Mouse (Mus musculus) limb, embryonic 13.5 days (tissue): ENCODE data around the gene Fggy. TPM values are rescaled to one million over a fixed set of nuclear protein-coding genes. Genes with fewer than 3 reads are reported as not detected.

Experiments used
- ATAC-seq: fragments of 200-750 bp; cut with Nextera tagmentation; 2 replicates; pipeline ENCODE4 v1.8.0; 2017; ENCODE audit warnings: low read depth, moderate number of reproducible peaks, moderate TSS enrichment; ENCODE audit not compliant: low FRiP score
- H3K27ac ChIP-seq: fragments of 300-500 bp; sonication (generic); 2 replicates; pipeline ENCODE4 v1.5.1; 2015; ENCODE audit warnings: inconsistent platforms, mild to moderate bottlenecking, moderate library complexity
- H3K27me3 ChIP-seq: fragments of 300-500 bp; sonication (generic); 2 replicates; pipeline ENCODE4 v1.6.1; 2015; ENCODE audit warnings: mild to moderate bottlenecking, inconsistent platforms
- H3K36me3 ChIP-seq: fragments of 300-500 bp; sonication (generic); 2 replicates; pipeline ENCODE4 v1.6.1; 2015; ENCODE audit warnings: inconsistent platforms, mild to moderate bottlenecking, moderate library complexity
- H3K4me1 ChIP-seq: fragments of 300-500 bp; sonication (generic); 2 replicates; pipeline ENCODE4 v1.6.1; 2015; ENCODE audit warnings: inconsistent platforms
- H3K4me2 ChIP-seq: fragments of 300-500 bp; sonication (generic); replicated peaks from 2 replicates; pipeline ENCODE4 v1.6.1; 2015; ENCODE audit warnings: inconsistent platforms, mild to moderate bottlenecking, moderate library complexity
- H3K4me3 ChIP-seq: fragments of 300-500 bp; sonication (generic); 2 replicates; pipeline ENCODE4 v1.5.1; 2015; ENCODE audit warnings: moderate library complexity, mild to moderate bottlenecking, inconsistent platforms
- H3K9ac ChIP-seq: fragments of 300-500 bp; sonication (generic); 2 replicates; pipeline ENCODE4 v1.6.1; 2015; ENCODE audit warnings: mild to moderate bottlenecking, inconsistent platforms
- H3K9me3 ChIP-seq: fragments of 300-500 bp; sonication (generic); 2 replicates; pipeline ENCODE4 v1.6.1; 2016; ENCODE audit warnings: inconsistent platforms
- WGBS: fragments of 180-500 bp; shearing (Covaris S2); methylation state at CpG from one replicate; pipeline ENCODE4 v1.1.7; 2015; 5-methylcytosine and 5-hydroxymethylcytosine counted together
- polyA plus RNA-seq: library from polyadenylated mRNA; unstranded; fragments of >200 nt; fragmentation: Nextera tagmentation; extraction: Ambion mirVana; gene quantifications from 2 replicates; pipeline ENCODE4 v1.2.1, GENCODE M21; 2015

Gene Fggy
- polyA plus RNA-seq, 1 experiment from 2014 or later = 8.3 TPM

- Histone ChIP-seq H3K27me3 (no peaks in the 10 kb centered on the region), H3K4me2 (no peak overlapping the region), H3K27ac (no peak overlapping the region), H3K9ac (no peak overlapping the region), H3K4me3 (no peak overlapping the region), H3K9me3 (no peaks in the 10 kb centered on the region), H3K36me3 (no peaks in the 10 kb centered on the region), H3K4me1 (peaks cover 14% of the 10 kb centered on the region)
- WGBS = 75% methylated on average over 1 of the region's 1 CpGs
- no peak for ATAC-seq
Measured at GRCm38 (mm10) chr4:95709750-95710149, 152.4 kb downstream of the Fggy start.

GRCm38 (mm10) chr4:95712802-95713201 lies 155.5 kb downstream of the Fggy start:
- H3K9ac ChIP-seq = no peak overlapping the region
- H3K9me3 ChIP-seq = no peaks in the 10 kb centered on the region
- H3K27ac ChIP-seq = no peak overlapping the region
- peak; percentile 61; the same call in 1 of the 2 replicates for ATAC-seq
- H3K27me3 ChIP-seq = no peaks in the 10 kb centered on the region
- H3K4me2 ChIP-seq = no peak overlapping the region
- H3K4me1 ChIP-seq = peaks cover 14% of the 10 kb centered on the region
- H3K36me3 ChIP-seq = no peaks in the 10 kb centered on the region
- no peak overlapping the region for H3K4me3 ChIP-seq
- WGBS = 51% methylated on average over 1 of the region's 1 CpGs

- ATAC-seq = no peak
- no peaks in the 10 kb centered on the region for H3K27me3 ChIP-seq
- WGBS = 60% methylated on average over 3 of the region's 3 CpGs
- peaks cover 14% of the 10 kb centered on the region for H3K4me1 ChIP-seq
- no peaks in the 10 kb centered on the region for H3K36me3 ChIP-seq
- H3K9me3 ChIP-seq = no peaks in the 10 kb centered on the region
- no peak overlapping the region for H3K4me3 ChIP-seq
- no peak overlapping the region for H3K4me2 ChIP-seq
- no peak overlapping the region for H3K9ac ChIP-seq
- H3K27ac ChIP-seq = no peak overlapping the region
Measured at GRCm38 (mm10) chr4:95713271-95713670, 156.0 kb downstream of the Fggy start.

DNA sequence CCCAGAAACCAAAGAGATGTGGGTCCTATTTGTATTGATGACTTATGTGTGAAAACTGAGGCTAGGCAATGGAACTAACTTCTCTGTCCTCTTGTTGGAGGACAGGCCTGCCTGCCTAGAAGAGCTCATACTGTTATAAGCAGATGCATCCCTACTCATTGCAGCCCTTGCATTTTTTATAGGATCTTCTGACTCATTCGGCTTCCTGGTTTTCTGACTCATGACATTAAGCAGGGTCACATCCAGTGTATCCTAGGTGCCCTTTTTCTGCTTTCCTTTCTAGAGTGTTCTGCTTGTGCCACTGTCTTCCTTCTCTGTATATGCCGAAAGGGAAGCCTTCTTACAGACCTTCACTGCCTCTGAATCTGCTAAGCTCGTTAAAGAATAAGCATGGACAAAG lies 158.8 kb downstream of the Fggy start:
- H3K4me3 ChIP-seq = no peak overlapping the region
- H3K9me3 ChIP-seq = no peaks in the 10 kb centered on the region
- H3K4me1 ChIP-seq = peaks cover 14% of the 10 kb centered on the region
- WGBS = 84% methylated on average over 3 of the region's 3 CpGs
- no peaks in the 10 kb centered on the region for H3K36me3 ChIP-seq
- ATAC-seq = no peak
- no peak overlapping the region for H3K4me2 ChIP-seq
- H3K27ac ChIP-seq = no peak overlapping the region
- H3K9ac ChIP-seq = no peak overlapping the region
- no peaks in the 10 kb centered on the region for H3K27me3 ChIP-seq

DNA sequence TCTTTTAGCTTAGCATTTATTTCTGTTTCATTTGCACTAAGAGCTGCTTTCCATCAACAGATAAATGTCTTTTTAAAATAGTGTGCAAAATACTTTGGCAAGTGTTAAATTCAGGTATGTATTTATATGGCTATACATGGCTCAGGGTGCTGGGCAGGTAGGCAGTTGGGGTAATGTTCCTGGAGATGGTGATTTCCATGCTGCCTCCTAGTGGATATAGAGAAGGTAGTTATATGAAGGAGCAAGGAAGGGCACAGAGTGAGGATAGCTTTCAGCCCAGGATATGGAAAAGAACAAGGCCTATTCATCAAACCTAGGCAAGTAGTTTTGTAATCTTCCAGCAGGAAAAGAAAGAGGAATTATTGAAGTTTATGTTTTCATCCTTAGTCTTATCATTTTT lies 166.3 kb downstream of the Fggy start:
- H3K27ac ChIP-seq = no peak overlapping the region
- ATAC-seq = no peak
- no peaks in the 10 kb centered on the region for H3K4me1 ChIP-seq
- H3K27me3 ChIP-seq = no peaks in the 10 kb centered on the region
- H3K4me2 ChIP-seq = no peak overlapping the region
- H3K36me3 ChIP-seq = no peaks in the 10 kb centered on the region
- no peaks in the 10 kb centered on the region for H3K9me3 ChIP-seq
- no peak overlapping the region for H3K4me3 ChIP-seq
- no peak overlapping the region for H3K9ac ChIP-seq

DNA sequence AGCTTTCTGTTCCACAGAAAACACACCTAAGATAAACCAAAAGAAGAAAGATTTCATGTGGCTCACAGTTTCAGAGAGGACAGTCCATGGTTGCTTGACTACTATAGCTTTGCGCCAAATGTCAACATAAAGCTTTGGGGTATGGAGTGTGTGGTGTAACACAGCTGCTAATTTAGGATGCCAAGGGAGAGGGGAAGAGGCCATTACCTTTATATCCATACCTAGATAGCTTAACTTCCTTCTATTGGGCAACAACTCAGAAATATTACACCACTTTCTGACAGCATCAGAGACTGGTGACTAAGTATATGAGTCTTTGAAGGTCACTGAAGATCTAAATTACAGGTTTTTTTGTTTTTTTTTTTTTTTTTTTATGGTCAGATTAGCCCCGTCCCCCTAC lies 169.1 kb downstream of the Fggy start:
- no peak overlapping the region for H3K9ac ChIP-seq
- WGBS = 92% methylated on average over 2 of the region's 2 CpGs
- H3K36me3 ChIP-seq = no peaks in the 10 kb centered on the region
- H3K4me2 ChIP-seq = no peak overlapping the region
- no peak overlapping the region for H3K4me3 ChIP-seq
- no peaks in the 10 kb centered on the region for H3K9me3 ChIP-seq
- H3K4me1 ChIP-seq = peaks cover 23% of the 10 kb centered on the region
- no peak overlapping the region for H3K27ac ChIP-seq
- no peak for ATAC-seq
- H3K27me3 ChIP-seq = no peaks in the 10 kb centered on the region

- 27% methylated on average over 3 of the region's 3 CpGs for WGBS
- no peak overlapping the region for H3K9ac ChIP-seq
- no peak overlapping the region for H3K4me2 ChIP-seq
- peaks cover 31% of the 10 kb centered on the region for H3K4me1 ChIP-seq
- H3K9me3 ChIP-seq = no peaks in the 10 kb centered on the region
- no peak overlapping the region for H3K27ac ChIP-seq
- H3K4me3 ChIP-seq = no peak overlapping the region
- H3K27me3 ChIP-seq = no peaks in the 10 kb centered on the region
- H3K36me3 ChIP-seq = no peaks in the 10 kb centered on the region
- no peak for ATAC-seq
Measured at GRCm38 (mm10) chr4:95729142-95729826, 172.0 kb downstream of the Fggy start.

GRCm38 (mm10) chr4:95731110-95731509 lies 173.8 kb downstream of the Fggy start:
- Histone ChIP-seq H3K9me3 (no peaks in the 10 kb centered on the region), H3K36me3 (no peaks in the 10 kb centered on the region), H3K4me2 (no peak overlapping the region), H3K27me3 (no peaks in the 10 kb centered on the region), H3K4me1 (peaks cover 31% of the 10 kb centered on the region), H3K27ac (no peak overlapping the region), H3K9ac (no peak overlapping the region), H3K4me3 (no peak overlapping the region)
- no peak for ATAC-seq
- 78% methylated on average over 2 of the region's 2 CpGs for WGBS

GRCm38 (mm10) chr4:95733397-95734249 lies 176.3 kb downstream of the Fggy start:
- no peak overlapping the region for H3K4me2 ChIP-seq
- H3K4me1 ChIP-seq = peaks cover 31% of the 10 kb centered on the region
- no peak overlapping the region for H3K27ac ChIP-seq
- H3K9me3 ChIP-seq = no peaks in the 10 kb centered on the region
- ATAC-seq = peak; percentile 36; the same call in 1 of the 2 replicates
- H3K36me3 ChIP-seq = no peaks in the 10 kb centered on the region
- H3K4me3 ChIP-seq = no peak overlapping the region
- H3K27me3 ChIP-seq = no peaks in the 10 kb centered on the region
- H3K9ac ChIP-seq = no peak overlapping the region
- 43% methylated on average over 6 of the region's 6 CpGs for WGBS

DNA sequence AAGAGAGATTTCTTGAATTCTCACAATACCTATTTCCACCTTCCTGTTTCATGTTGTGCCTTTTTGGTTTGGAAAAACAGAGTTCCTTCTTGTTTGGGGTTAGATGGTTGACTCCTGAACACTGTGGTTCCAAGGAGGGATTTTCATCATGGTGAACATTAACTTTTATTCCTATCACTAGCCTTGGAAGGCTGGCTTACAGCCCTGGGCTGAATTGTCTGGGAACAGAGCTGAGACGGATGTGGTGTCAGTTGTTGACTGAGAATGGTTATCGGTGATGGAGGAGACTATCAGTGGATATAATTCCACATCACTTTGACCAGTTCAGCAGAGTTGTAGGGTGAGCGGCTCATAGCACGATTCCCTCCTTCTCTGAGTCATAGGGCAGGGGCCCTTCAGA lies 178.7 kb downstream of the Fggy start:
- Histone ChIP-seq H3K9me3 (no peaks in the 10 kb centered on the region), H3K4me3 (no peak overlapping the region), H3K4me2 (no peak overlapping the region), H3K36me3 (no peaks in the 10 kb centered on the region), H3K4me1 (peaks cover 11% of the 10 kb centered on the region), H3K27ac (no peak overlapping the region), H3K9ac (no peak overlapping the region), H3K27me3 (no peaks in the 10 kb centered on the region)
- no peak for ATAC-seq
- WGBS = 93% methylated on average over 4 of the region's 4 CpGs

DNA sequence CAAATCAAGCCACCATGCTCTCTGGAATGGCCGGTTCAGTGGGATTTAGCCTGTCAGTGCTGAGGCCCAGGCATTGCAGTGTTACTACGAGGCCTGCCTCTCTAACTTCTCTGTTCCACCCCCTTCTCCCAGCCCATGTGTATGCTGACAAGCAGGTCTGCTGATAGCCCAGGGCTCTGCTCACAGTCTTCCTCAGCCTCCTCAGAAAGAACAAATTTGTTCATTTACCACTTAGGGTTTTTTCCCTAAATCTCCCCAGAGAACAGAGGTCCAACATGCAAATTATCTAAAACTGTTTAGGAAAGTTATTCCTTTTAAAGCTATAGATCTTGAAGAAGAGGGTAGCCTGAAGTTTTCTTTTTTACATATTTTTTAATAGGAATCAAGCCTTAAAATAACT lies 179.4 kb downstream of the Fggy start:
- WGBS = 57% methylated on average over 2 of the region's 2 CpGs
- H3K9me3 ChIP-seq = no peaks in the 10 kb centered on the region
- peaks cover 10% of the 10 kb centered on the region for H3K4me1 ChIP-seq
- H3K36me3 ChIP-seq = no peaks in the 10 kb centered on the region
- no peak for ATAC-seq
- H3K4me3 ChIP-seq = no peak overlapping the region
- H3K27me3 ChIP-seq = no peaks in the 10 kb centered on the region
- H3K9ac ChIP-seq = no peak overlapping the region
- no peak overlapping the region for H3K27ac ChIP-seq
- H3K4me2 ChIP-seq = no peak overlapping the region

DNA sequence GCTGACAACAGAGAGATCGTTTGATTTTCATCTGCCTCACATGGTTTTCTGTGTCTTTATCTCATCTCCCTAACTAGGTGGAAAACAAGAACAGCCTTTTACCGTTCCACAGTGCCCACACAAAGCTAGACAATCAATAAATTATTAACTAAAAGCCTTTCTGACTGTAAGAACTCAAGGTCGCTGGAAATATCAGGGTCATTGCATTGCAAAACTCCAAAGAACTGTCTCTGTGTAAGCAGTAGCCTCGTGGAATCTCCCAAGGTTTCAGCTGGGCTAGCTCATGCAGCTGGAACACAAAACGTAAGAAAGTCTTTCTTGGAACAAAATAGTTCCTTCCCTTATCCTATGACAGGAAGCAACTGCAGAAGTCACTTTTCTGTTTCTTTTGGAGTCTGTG lies 180.9 kb downstream of the Fggy start:
- Histone ChIP-seq H3K9me3 (no peaks in the 10 kb centered on the region), H3K36me3 (no peaks in the 10 kb centered on the region), H3K27ac (no peak overlapping the region), H3K4me2 (no peak overlapping the region), H3K9ac (no peak overlapping the region), H3K27me3 (no peaks in the 10 kb centered on the region), H3K4me3 (no peak overlapping the region), H3K4me1 (peaks cover 15% of the 10 kb centered on the region)
- no peak for ATAC-seq
- WGBS = 49% methylated on average over 5 of the region's 5 CpGs
